ENCODE assay signal across 19 mouse cellular contexts in the genomic region with DNA sequence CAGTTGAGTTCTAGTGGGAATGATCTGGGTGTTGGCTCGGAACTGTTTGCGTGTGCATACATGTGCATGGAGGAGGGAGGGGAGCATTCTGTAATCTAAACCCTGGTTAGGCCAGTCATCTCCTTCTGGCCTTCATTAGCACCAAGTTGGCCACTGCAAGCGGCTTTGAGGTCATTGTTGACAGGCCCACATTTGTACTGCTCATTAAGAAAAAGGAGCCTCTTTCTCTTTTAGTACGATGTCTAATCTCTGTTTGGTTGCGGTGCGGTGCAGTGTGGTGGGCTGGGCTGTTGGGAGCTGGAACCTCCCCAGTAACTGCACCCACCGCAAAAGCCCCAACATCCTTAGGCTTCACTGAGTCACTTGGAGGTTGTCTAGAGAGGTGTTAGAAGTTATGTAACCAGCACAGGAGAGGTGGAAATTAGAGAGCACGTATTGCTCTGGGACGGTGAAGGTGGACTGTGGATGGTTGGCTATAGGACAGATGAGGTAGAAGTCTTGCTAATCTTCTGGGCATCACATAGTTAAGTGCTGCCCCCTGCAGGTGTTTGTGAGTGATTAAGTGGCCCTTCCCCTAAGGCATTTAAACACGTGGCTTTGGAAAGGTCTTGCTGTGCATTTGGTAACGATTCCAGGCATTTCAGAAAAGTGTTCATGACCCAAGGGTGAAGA. TPM values are rescaled to one million over a fixed set of nuclear protein-coding genes. Genes with fewer than 3 reads are reported as not detected.
DNase-seq lines count a peak whose midpoint lies in the region; ATAC-seq and TF ChIP-seq lines count a peak whose summit lies in the region.
"Had no signal": no experiment of that assay in that cellular context is flagged by ENCODE, and none has a peak within 500 bp of the region (broad histone marks: within the 10 kb centered on the region; RNA-seq: fewer than 3 reads in every experiment).

No protein-coding gene starts in this region.

- no peaks in the 10 kb centered on the region; the same call in 1 of the 2 replicates for H3K4me1 ChIP-seq in hindbrain, embryonic 11.5 days (replicated peaks; ENCODE audit: control insufficient read depth, insufficient read depth, low read length)
- H3K4me1 ChIP-seq in hindbrain, embryonic 14.5 days (replicated peaks; ENCODE audit: control insufficient read depth, insufficient read depth, low read length), result no peaks in the 10 kb centered on the region
- H3K4me1 ChIP-seq in midbrain, postnatal 0 days (ENCODE audit: insufficient read depth, low read length), result no peaks in the 10 kb centered on the region
- peaks cover 7% of the 10 kb centered on the region; the same call in 1 of the 2 replicates for H3K4me1 ChIP-seq in midbrain, embryonic 13.5 days (replicated peaks)
- H3K4me1 ChIP-seq in stomach, postnatal 0 days (replicated peaks; ENCODE audit: control insufficient read depth, insufficient read depth), result no peaks in the 10 kb centered on the region

- no peak overlapping the region for H3K9ac ChIP-seq in hindbrain, embryonic 11.5 days (ENCODE audit: low read depth, low read length)
- H3K9ac ChIP-seq in hindbrain, embryonic 14.5 days, result no peak overlapping the region
- H3K9ac ChIP-seq in midbrain, postnatal 0 days (replicated peaks; ENCODE audit: low read length, poor library complexity, severe bottlenecking), result no peak overlapping the region
- no peak overlapping the region for H3K9ac ChIP-seq in midbrain, embryonic 13.5 days (replicated peaks)
- H3K9ac ChIP-seq in stomach, postnatal 0 days (ENCODE audit: low read length), result no peak overlapping the region
- H3K9ac ChIP-seq: hindbrain, embryonic 13.5 days had no signal

- no peaks in the 10 kb centered on the region for H3K9me3 ChIP-seq in hindbrain, embryonic 11.5 days (ENCODE audit: control insufficient read depth, low read length)
- H3K9me3 ChIP-seq in hindbrain, embryonic 14.5 days (ENCODE audit: control insufficient read depth, low read length), result no peaks in the 10 kb centered on the region
- H3K9me3 ChIP-seq in midbrain, postnatal 0 days (ENCODE audit: low read length), result no peaks in the 10 kb centered on the region
- H3K9me3 ChIP-seq in midbrain, embryonic 13.5 days, result no peaks in the 10 kb centered on the region; the same call in 1 of the 2 replicates
- no peaks in the 10 kb centered on the region for H3K9me3 ChIP-seq in stomach, postnatal 0 days (ENCODE audit: control insufficient read depth, low read length)
- H3K9me3 ChIP-seq: hindbrain, embryonic 13.5 days had no signal

- no peak overlapping the region for H3K4me3 ChIP-seq in hindbrain, embryonic 11.5 days (ENCODE audit: low read depth, low read length)
- H3K4me3 ChIP-seq in hindbrain, embryonic 14.5 days (replicated peaks; ENCODE audit: low read length), result no peak overlapping the region
- H3K4me3 ChIP-seq in midbrain, postnatal 0 days (ENCODE audit: low read depth, low read length), result no peak overlapping the region
- no peak overlapping the region for H3K4me3 ChIP-seq in midbrain, embryonic 13.5 days (replicated peaks)
- no peak overlapping the region for H3K4me3 ChIP-seq in stomach, postnatal 0 days (ENCODE audit: low read depth, low read length)
- H3K4me3 ChIP-seq: hindbrain, embryonic 13.5 days; midbrain, embryonic 10.5 days had no signal

- no peak for TF ChIP-seq EP300 in stomach, postnatal 0 days (optimal IDR thresholded peaks at IDR 0.05)

- DNase-seq in hindbrain, embryonic 11.5 days (ENCODE audit: low spot score), result peak; percentile 27
- DNase-seq in hindbrain, embryonic 14.5 days (ENCODE audit: low spot score), result no peak
- no peak for DNase-seq in midbrain, postnatal 0 days (ENCODE audit: low spot score)
- peak; percentile 11 for DNase-seq in adipocyte (ENCODE audit: low spot score)
- no peak for DNase-seq in stomach, postnatal 0 days (ENCODE audit: low spot score)
- DNase-seq in urinary bladder, postnatal 14 days (ENCODE audit: low spot score), result no peak
- no peak for DNase-seq in frontal cortex, postnatal 36 days (ENCODE audit: low spot score in 2 of 2)
- DNase-seq: cerebellum, adult 9-11 months; gastrocnemius, postnatal 25 days; lung, postnatal 14 days; right cerebral cortex, postnatal 4 days had no signal

- H3K36me3 ChIP-seq in hindbrain, embryonic 11.5 days (ENCODE audit: control insufficient read depth, insufficient read depth, low read length), result no peaks in the 10 kb centered on the region
- no peaks in the 10 kb centered on the region for H3K36me3 ChIP-seq in hindbrain, embryonic 14.5 days (replicated peaks; ENCODE audit: control insufficient read depth, insufficient read depth)
- H3K36me3 ChIP-seq in midbrain, postnatal 0 days (ENCODE audit: insufficient read depth, low read length), result no peaks in the 10 kb centered on the region
- no peaks in the 10 kb centered on the region for H3K36me3 ChIP-seq in midbrain, embryonic 13.5 days
- H3K36me3 ChIP-seq in stomach, postnatal 0 days (ENCODE audit: control insufficient read depth, insufficient read depth, low read length), result no peaks in the 10 kb centered on the region
- H3K36me3 ChIP-seq: hindbrain, embryonic 13.5 days; midbrain, embryonic 10.5 days had no signal

- H3K27ac ChIP-seq in hindbrain, embryonic 11.5 days (ENCODE audit: low read depth, low read length), result no peak overlapping the region
- H3K27ac ChIP-seq in hindbrain, embryonic 14.5 days, result no peak overlapping the region
- no peak overlapping the region for H3K27ac ChIP-seq in midbrain, postnatal 0 days (ENCODE audit: low read depth, low read length)
- H3K27ac ChIP-seq in midbrain, embryonic 13.5 days, result no peak overlapping the region
- H3K27ac ChIP-seq in stomach, postnatal 0 days (replicated peaks), result no peak overlapping the region
- H3K27ac ChIP-seq: hindbrain, embryonic 13.5 days; midbrain, embryonic 10.5 days had no signal

- 78% methylated on average over 11 of the region's 11 CpGs for WGBS in hindbrain, embryonic 11.5 days
- WGBS in hindbrain, embryonic 14.5 days, result 79% methylated on average over 11 of the region's 11 CpGs
- WGBS in midbrain, postnatal 0 days, result 78% methylated on average over 11 of the region's 11 CpGs
- WGBS in midbrain, embryonic 13.5 days, result 74% methylated on average over 11 of the region's 11 CpGs
- WGBS in stomach, postnatal 0 days, result 70% methylated on average over 11 of the region's 11 CpGs

- ATAC-seq in hindbrain, embryonic 11.5 days (ENCODE audit: low FRiP score), result no peak
- ATAC-seq in hindbrain, embryonic 14.5 days (ENCODE audit: low FRiP score), result no peak
- no peak for ATAC-seq in midbrain, postnatal 0 days (ENCODE audit: low FRiP score)
- ATAC-seq in midbrain, embryonic 13.5 days, result no peak
- no peak for ATAC-seq in stomach, postnatal 0 days (ENCODE audit: low FRiP score, low TSS enrichment)
- ATAC-seq: CD4-positive, CD25-positive, alpha-beta regulatory T cell, adult 4 months had no signal

- H3K27me3 ChIP-seq in hindbrain, embryonic 11.5 days (ENCODE audit: control insufficient read depth, insufficient read depth, low read length), result peaks cover 28% of the 10 kb centered on the region
- H3K27me3 ChIP-seq in hindbrain, embryonic 14.5 days (ENCODE audit: control insufficient read depth, insufficient read depth, low read length), result peaks cover 44% of the 10 kb centered on the region
- H3K27me3 ChIP-seq in midbrain, postnatal 0 days (ENCODE audit: insufficient read depth, low read length), result peaks cover 13% of the 10 kb centered on the region
- peaks cover 51% of the 10 kb centered on the region for H3K27me3 ChIP-seq in midbrain, embryonic 13.5 days
- H3K27me3 ChIP-seq in stomach, postnatal 0 days (ENCODE audit: control insufficient read depth, insufficient read depth, low read length), result peaks cover 7% of the 10 kb centered on the region; the same call in 1 of the 2 replicates

- peak; percentile 36 for TF ChIP-seq CTCF in midbrain, postnatal 0 days (IDR thresholded peaks at IDR 0.05)
- peak; percentile 15; the same call in 1 of the 2 replicates for TF ChIP-seq CTCF in stomach, postnatal 0 days (IDR thresholded peaks at IDR 0.05; ENCODE audit: low read depth)

- no peak overlapping the region for H3K4me2 ChIP-seq in hindbrain, embryonic 11.5 days (replicated peaks; ENCODE audit: low read depth, low read length)
- H3K4me2 ChIP-seq in hindbrain, embryonic 14.5 days (replicated peaks), result no peak overlapping the region
- no peak overlapping the region for H3K4me2 ChIP-seq in midbrain, postnatal 0 days (ENCODE audit: low read depth, low read length, poor library complexity, severe bottlenecking)
- H3K4me2 ChIP-seq in midbrain, embryonic 13.5 days (replicated peaks), result no peak overlapping the region
- H3K4me2 ChIP-seq in stomach, postnatal 0 days (replicated peaks; ENCODE audit: low read depth), result no peak overlapping the region
- H3K4me2 ChIP-seq: hindbrain, embryonic 13.5 days; liver, embryonic 11.5 days had no signal

RNA-seq across cellular contexts. Expression of a gene that starts 8.3 kb away (rescaled TPM):
- polyA plus RNA-seq in hindbrain, embryonic 11.5 days (2014; fragmentation: Nextera tagmentation; extraction: Ambion mirVana), result 5.6 and 10.1 TPM in 2 replicates
- 4.8 and 5.0 TPM in 2 replicates for polyA plus RNA-seq in hindbrain, embryonic 14.5 days (2014; fragmentation: Nextera tagmentation; extraction: Ambion mirVana)
- 1.8 and 3.0 TPM in 2 replicates for total RNA-seq in midbrain, postnatal 0 days (2014; rRNA removed)
- polyA plus RNA-seq in midbrain, postnatal 0 days (2015; fragmentation: Nextera tagmentation; extraction: Ambion mirVana), result 0.83 and 1.2 TPM in 2 replicates
- 2.2 and 3.0 TPM in 2 replicates for polyA plus RNA-seq in midbrain, embryonic 13.5 days (2015; fragmentation: Nextera tagmentation; extraction: Ambion mirVana)
- not detected in 2 replicates for polyA plus RNA-seq in stomach, postnatal 0 days (2015; fragmentation: Nextera tagmentation; extraction: Ambion mirVana)
- total RNA-seq: gastrocnemius, postnatal 25 days had no signal
- polyA plus RNA-seq: CD4-positive, CD25-positive, alpha-beta regulatory T cell, adult 4 months; heart, embryonic 14.5 days; kidney, embryonic 14.5 days; liver, embryonic 11.5 days; stomach, embryonic 14.5 days had no signal

RNA-seq across cellular contexts. Expression of a gene that starts 39.3 kb away (rescaled TPM):
- 6.4 and 7.9 TPM in 2 replicates for polyA plus RNA-seq in hindbrain, embryonic 11.5 days (2014; fragmentation: Nextera tagmentation; extraction: Ambion mirVana)
- 9.5 and 9.9 TPM in 2 replicates for polyA plus RNA-seq in hindbrain, embryonic 14.5 days (2014; fragmentation: Nextera tagmentation; extraction: Ambion mirVana)
- 6.8 and 10.0 TPM in 2 replicates for total RNA-seq in midbrain, postnatal 0 days (2014; rRNA removed)
- polyA plus RNA-seq in midbrain, postnatal 0 days (2015; fragmentation: Nextera tagmentation; extraction: Ambion mirVana), result 9.0 and 10.4 TPM in 2 replicates
- polyA plus RNA-seq in midbrain, embryonic 13.5 days (2015; fragmentation: Nextera tagmentation; extraction: Ambion mirVana), result 12.8 and 13.9 TPM in 2 replicates
- 6.0 and 6.1 TPM in 2 replicates for polyA plus RNA-seq in stomach, postnatal 0 days (2015; fragmentation: Nextera tagmentation; extraction: Ambion mirVana)

Comparison
In these comparisons a context has a peak if more than half of its experiments do, and no peak if none do; other contexts are left out.
1. DNase-seq: peak in hindbrain, embryonic 11.5 days (single experiment) and adipocyte (single experiment); none in hindbrain, embryonic 14.5 days (single experiment), midbrain, postnatal 0 days (single experiment), stomach, postnatal 0 days (single experiment), urinary bladder, postnatal 14 days (single experiment) and frontal cortex, postnatal 36 days (0 of 2).